Mouse (Mus musculus): ENCODE measurements at regions not wholly inside any gene's neighbourhood (a gene's known extent, or its start where the extent isn't known, plus 50 kb on each side); places are given as distances from the start of the nearest gene placed in this dataset.

GRCm38 (mm10) chr15:38608207-38608870, 1183.0 kb downstream of the 4930447A16Rik start:
- no peak for DNase-seq

GRCm38 (mm10) chr15:38609522-38609921, 1184.2 kb downstream of the 4930447A16Rik start:
- DNase-seq: no peak
